Mouse (Mus musculus): ENCODE data around the gene Cacnb2. TPM values are rescaled to one million over a fixed set of nuclear protein-coding genes. Genes with fewer than 3 reads are reported as not detected.
A peak's percentile ranks its signal among the peaks of the same experiment; 100 is the strongest.

Cacnb2 gene
- polyA plus RNA-seq, 1 experiment from 2014 or later, result 1.2 TPM

- Histone ChIP-seq H3K27ac (ENCODE audit: low read depth, low read length) (no peak overlapping the region), H3K9ac (ENCODE audit: low read length) (no peak overlapping the region), H3K4me3 (ENCODE audit: low read depth, low read length) (no peak overlapping the region), H3K4me2 (ENCODE audit: low read depth) (no peak overlapping the region), H3K27me3 (ENCODE audit: control insufficient read depth, insufficient read depth, low read length) (no peaks in the 10 kb centered on the region), H3K4me1 (ENCODE audit: control insufficient read depth, insufficient read depth, low read length) (no peaks in the 10 kb centered on the region), H3K36me3 (ENCODE audit: control insufficient read depth, insufficient read depth, low read length) (no peaks in the 10 kb centered on the region), H3K9me3 (ENCODE audit: control insufficient read depth, low read length) (no peaks in the 10 kb centered on the region)
- no peak for ATAC-seq (ENCODE audit: insufficient read depth, low FRiP score, low TSS enrichment)
- 84% methylated on average over 1 of the region's 1 CpGs for WGBS
- DNase-seq (ENCODE audit: low spot score), result no peak
Observed at GRCm38 (mm10) chr2:14774375-14774774, 171.5 kb downstream of the Cacnb2 start.

- WGBS, result 70% methylated on average over 3 of the region's 3 CpGs
- Histone ChIP-seq H3K27ac (ENCODE audit: low read depth, low read length) (no peak overlapping the region), H3K9me3 (ENCODE audit: control insufficient read depth, low read length) (no peaks in the 10 kb centered on the region), H3K36me3 (ENCODE audit: control insufficient read depth, insufficient read depth, low read length) (no peaks in the 10 kb centered on the region), H3K9ac (ENCODE audit: low read length) (no peak overlapping the region), H3K4me1 (ENCODE audit: control insufficient read depth, insufficient read depth, low read length) (no peaks in the 10 kb centered on the region), H3K4me3 (ENCODE audit: low read depth, low read length) (no peak overlapping the region), H3K4me2 (ENCODE audit: low read depth) (no peak overlapping the region), H3K27me3 (ENCODE audit: control insufficient read depth, insufficient read depth, low read length) (no peaks in the 10 kb centered on the region)
- DNase-seq (ENCODE audit: low spot score) (no peak), ATAC-seq (ENCODE audit: insufficient read depth, low FRiP score, low TSS enrichment) (no peak)
Observed at GRCm38 (mm10) chr2:14774857-14775495, 172.1 kb downstream of the Cacnb2 start.

- no peak for ATAC-seq (ENCODE audit: insufficient read depth, low FRiP score, low TSS enrichment)
- Histone ChIP-seq H3K36me3 (ENCODE audit: control insufficient read depth, insufficient read depth, low read length) (no peaks in the 10 kb centered on the region), H3K27me3 (ENCODE audit: control insufficient read depth, insufficient read depth, low read length) (no peaks in the 10 kb centered on the region), H3K4me3 (ENCODE audit: low read depth, low read length) (no peak overlapping the region), H3K9ac (ENCODE audit: low read length) (no peak overlapping the region), H3K4me2 (ENCODE audit: low read depth) (no peak overlapping the region), H3K27ac (ENCODE audit: low read depth, low read length) (no peak overlapping the region), H3K9me3 (ENCODE audit: control insufficient read depth, low read length) (no peaks in the 10 kb centered on the region), H3K4me1 (ENCODE audit: control insufficient read depth, insufficient read depth, low read length) (no peaks in the 10 kb centered on the region)
- WGBS, result 88% methylated on average over 2 of the region's 2 CpGs
- DNase-seq (ENCODE audit: low spot score), result no peak
Observed at GRCm38 (mm10) chr2:14787983-14788382, 185.1 kb downstream of the Cacnb2 start.

GRCm38 (mm10) chr2:14801446-14802046, 198.7 kb downstream of the Cacnb2 start:
- H3K36me3 ChIP-seq (ENCODE audit: control insufficient read depth, insufficient read depth, low read length), result no peaks in the 10 kb centered on the region
- H3K27me3 ChIP-seq (ENCODE audit: control insufficient read depth, insufficient read depth, low read length), result no peaks in the 10 kb centered on the region
- H3K4me1 ChIP-seq (ENCODE audit: control insufficient read depth, insufficient read depth, low read length), result no peaks in the 10 kb centered on the region
- WGBS, result 41% methylated on average over 4 of the region's 4 CpGs
- H3K9ac ChIP-seq (ENCODE audit: low read length), result no peak overlapping the region
- DNase-seq (ENCODE audit: low spot score), result no peak
- no peak overlapping the region for H3K4me3 ChIP-seq (ENCODE audit: low read depth, low read length)
- H3K9me3 ChIP-seq (ENCODE audit: control insufficient read depth, low read length), result no peaks in the 10 kb centered on the region
- ATAC-seq (ENCODE audit: insufficient read depth, low FRiP score, low TSS enrichment), result peak; percentile 90
- no peak overlapping the region for H3K27ac ChIP-seq (ENCODE audit: low read depth, low read length)
- H3K4me2 ChIP-seq (ENCODE audit: low read depth), result no peak overlapping the region

- H3K4me3 ChIP-seq (ENCODE audit: low read depth, low read length), result no peak overlapping the region
- DNase-seq (ENCODE audit: low spot score), result no peak
Observed at GRCm38 (mm10) chr2:14807650-14808347, 204.9 kb downstream of the Cacnb2 start.

GRCm38 (mm10) chr2:14814977-14815376, 212.1 kb downstream of the Cacnb2 start:
- DNase-seq (ENCODE audit: low spot score) (no peak), ATAC-seq (ENCODE audit: insufficient read depth, low FRiP score, low TSS enrichment) (no peak)
- Histone ChIP-seq H3K4me1 (ENCODE audit: control insufficient read depth, insufficient read depth, low read length) (no peaks in the 10 kb centered on the region), H3K27ac (ENCODE audit: low read depth, low read length) (no peak overlapping the region), H3K4me3 (ENCODE audit: low read depth, low read length) (no peak overlapping the region), H3K27me3 (ENCODE audit: control insufficient read depth, insufficient read depth, low read length) (no peaks in the 10 kb centered on the region), H3K9ac (ENCODE audit: low read length) (no peak overlapping the region), H3K9me3 (ENCODE audit: control insufficient read depth, low read length) (no peaks in the 10 kb centered on the region), H3K4me2 (ENCODE audit: low read depth) (no peak overlapping the region), H3K36me3 (ENCODE audit: control insufficient read depth, insufficient read depth, low read length) (no peaks in the 10 kb centered on the region)

More at GRCm38 (mm10) chr2:14807650-14808347, 204.9 kb downstream of the Cacnb2 start:
- 51% methylated on average over 6 of the region's 6 CpGs for WGBS
- Histone ChIP-seq H3K9me3 (ENCODE audit: control insufficient read depth, low read length) (no peaks in the 10 kb centered on the region), H3K36me3 (ENCODE audit: control insufficient read depth, insufficient read depth, low read length) (no peaks in the 10 kb centered on the region), H3K27ac (ENCODE audit: low read depth, low read length) (no peak overlapping the region), H3K9ac (ENCODE audit: low read length) (no peak overlapping the region), H3K4me1 (ENCODE audit: control insufficient read depth, insufficient read depth, low read length) (no peaks in the 10 kb centered on the region), H3K27me3 (ENCODE audit: control insufficient read depth, insufficient read depth, low read length) (no peaks in the 10 kb centered on the region), H3K4me2 (ENCODE audit: low read depth) (no peak overlapping the region)
- ATAC-seq (ENCODE audit: insufficient read depth, low FRiP score, low TSS enrichment), result 0 out of 2 replicates have a peak, but pooled peaks have one; percentile 39

GRCm38 (mm10) chr2:14818651-14819050, 215.8 kb downstream of the Cacnb2 start:
- WGBS, result 41% methylated on average over 1 of the region's 1 CpGs
- DNase-seq (ENCODE audit: low spot score), result no peak
- Histone ChIP-seq H3K4me3 (ENCODE audit: low read depth, low read length) (no peak overlapping the region), H3K9me3 (ENCODE audit: control insufficient read depth, low read length) (no peaks in the 10 kb centered on the region), H3K9ac (ENCODE audit: low read length) (no peak overlapping the region), H3K36me3 (ENCODE audit: control insufficient read depth, insufficient read depth, low read length) (no peaks in the 10 kb centered on the region), H3K4me2 (ENCODE audit: low read depth) (no peak overlapping the region), H3K4me1 (ENCODE audit: control insufficient read depth, insufficient read depth, low read length) (no peaks in the 10 kb centered on the region), H3K27me3 (ENCODE audit: control insufficient read depth, insufficient read depth, low read length) (no peaks in the 10 kb centered on the region), H3K27ac (ENCODE audit: low read depth, low read length) (no peak overlapping the region)
- ATAC-seq (ENCODE audit: insufficient read depth, low FRiP score, low TSS enrichment), result no peak

GRCm38 (mm10) chr2:14820946-14821345, 218.1 kb downstream of the Cacnb2 start:
- H3K9ac ChIP-seq (ENCODE audit: low read length), result no peak overlapping the region
- H3K27ac ChIP-seq (ENCODE audit: low read depth, low read length), result no peak overlapping the region
- no peaks in the 10 kb centered on the region for H3K36me3 ChIP-seq (ENCODE audit: control insufficient read depth, insufficient read depth, low read length)
- H3K9me3 ChIP-seq (ENCODE audit: control insufficient read depth, low read length), result no peaks in the 10 kb centered on the region
- WGBS, result 93% methylated on average over 2 of the region's 2 CpGs
- ATAC-seq (ENCODE audit: insufficient read depth, low FRiP score, low TSS enrichment) (no peak), DNase-seq (ENCODE audit: low spot score) (no peak)
- no peak overlapping the region for H3K4me2 ChIP-seq (ENCODE audit: low read depth)
- no peaks in the 10 kb centered on the region for H3K27me3 ChIP-seq (ENCODE audit: control insufficient read depth, insufficient read depth, low read length)
- H3K4me3 ChIP-seq (ENCODE audit: low read depth, low read length), result no peak overlapping the region
- no peaks in the 10 kb centered on the region for H3K4me1 ChIP-seq (ENCODE audit: control insufficient read depth, insufficient read depth, low read length)

- Histone ChIP-seq H3K4me3 (ENCODE audit: low read depth, low read length) (no peak overlapping the region), H3K4me1 (ENCODE audit: control insufficient read depth, insufficient read depth, low read length) (no peaks in the 10 kb centered on the region), H3K9ac (ENCODE audit: low read length) (no peak overlapping the region), H3K36me3 (ENCODE audit: control insufficient read depth, insufficient read depth, low read length) (no peaks in the 10 kb centered on the region), H3K27me3 (ENCODE audit: control insufficient read depth, insufficient read depth, low read length) (no peaks in the 10 kb centered on the region), H3K9me3 (ENCODE audit: control insufficient read depth, low read length) (no peaks in the 10 kb centered on the region), H3K4me2 (ENCODE audit: low read depth) (no peak overlapping the region), H3K27ac (ENCODE audit: low read depth, low read length) (no peak overlapping the region)
- ATAC-seq (ENCODE audit: insufficient read depth, low FRiP score, low TSS enrichment) (no peak; the same call in 1 of the 2 replicates), DNase-seq (ENCODE audit: low spot score) (no peak)
Observed at GRCm38 (mm10) chr2:14823105-14823504, 220.2 kb downstream of the Cacnb2 start.
